Mouse (Mus musculus) testis, adult 2 months (tissue): ENCODE measurements at regions not wholly inside any gene's neighbourhood (a gene's known extent, or its start where the extent isn't known, plus 50 kb on each side); places are given as distances from the start of the nearest gene placed in this dataset.

Experiments used
- CTCF ChIP-seq: fragments of 200-500 bp; IDR thresholded peaks from 2 replicates; pipeline ENCODE4 v1.5.1; 2012; ENCODE audit warnings: low read depth, mild to moderate bottlenecking, inconsistent platforms, low read length, moderate library complexity; ENCODE audit not compliant: control insufficient read depth, insufficient read depth, insufficient replicate concordance
- POLR2A ChIP-seq: fragments of 200-500 bp; IDR thresholded peaks from 2 replicates; pipeline ENCODE4 v1.6.1; 2012; ENCODE audit warnings: low read depth, mild to moderate bottlenecking, inconsistent platforms, low read length, moderate library complexity; ENCODE audit not compliant: control insufficient read depth

DNA sequence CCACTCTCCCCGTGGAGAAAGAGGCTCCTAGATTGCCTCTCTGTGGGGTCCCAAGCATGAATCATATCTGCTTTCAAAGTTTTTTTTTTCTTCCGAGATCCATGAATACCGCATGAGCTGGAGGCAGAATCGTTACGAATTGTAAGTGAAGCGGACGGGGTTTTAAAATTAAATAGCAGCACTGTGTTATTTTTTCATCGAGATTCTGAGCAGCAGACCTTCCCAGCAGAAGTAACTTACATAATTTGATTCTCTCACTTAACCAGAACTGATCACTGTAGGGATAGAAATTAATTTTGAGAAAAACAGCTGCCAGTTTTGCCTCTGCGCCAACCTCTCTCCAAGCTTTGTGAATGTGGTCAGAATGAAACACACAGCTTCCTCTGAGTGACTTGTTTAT is 502.5 kb upstream of the Auts2 start:
- no peak for TF ChIP-seq CTCF
- no peak for TF ChIP-seq POLR2A
